Mouse (Mus musculus) spleen, adult 2 months (tissue): ENCODE results near the gene Nfe2.

Experiments
- CTCF ChIP-seq: fragments of 200-500 bp; IDR thresholded peaks from 2 replicates; pipeline ENCODE4 v1.5.1; 2011; ENCODE audit warnings: mild to moderate bottlenecking, inconsistent platforms; ENCODE audit not compliant: insufficient read depth, insufficient read length, insufficient replicate concordance; ENCODE audit errors: extremely low read depth
- POLR2A ChIP-seq: fragments of 200-500 bp; IDR thresholded peaks from 2 replicates; pipeline ENCODE4 v1.6.1; 2011; ENCODE audit warnings: low read depth, low read length, inconsistent platforms

DNA sequence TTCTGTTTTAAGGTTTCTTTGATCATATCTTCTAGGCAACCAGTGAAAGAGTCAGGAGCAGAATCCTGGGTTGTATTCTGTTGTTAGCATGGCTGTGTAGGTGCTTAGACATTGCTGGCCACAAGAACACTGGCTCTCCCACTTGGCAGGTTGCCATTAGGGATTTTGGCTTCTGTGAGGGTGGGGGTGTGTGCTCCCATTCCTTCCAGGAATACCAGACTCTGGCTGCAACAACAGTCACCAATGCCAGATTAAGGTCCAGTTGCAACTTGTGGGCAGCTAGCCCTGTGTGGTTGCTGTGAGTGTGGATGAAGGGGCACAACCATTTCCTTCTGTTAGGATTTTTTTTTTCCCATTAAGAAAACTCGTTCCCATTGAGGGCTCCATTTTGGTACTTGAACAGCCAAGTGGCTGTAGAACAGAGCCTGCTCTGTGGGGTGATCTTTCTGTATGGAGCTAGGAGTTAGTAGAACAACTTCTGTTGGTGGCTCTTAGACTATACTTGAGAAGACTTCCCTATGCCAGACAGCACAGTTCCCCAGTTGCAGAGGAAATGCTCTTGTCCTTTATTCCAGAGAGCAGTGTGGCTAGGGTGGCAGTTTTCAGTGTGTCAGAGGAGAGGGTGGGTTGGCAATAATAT, 27.7 kb upstream of the Nfe2 start:
- no peak for TF ChIP-seq CTCF
- no peak for TF ChIP-seq POLR2A
